Mouse (Mus musculus) heart, postnatal 0 days (tissue): ENCODE measurements around the gene Ascl3. TPM values are rescaled to one million over a fixed set of nuclear protein-coding genes. Genes with fewer than 3 reads are reported as not detected.
A peak's percentile ranks its signal among the peaks of the same experiment; 100 is the strongest.

Experiments used
- ATAC-seq: fragments of 200-750 bp; cut with Nextera tagmentation; 2 replicates; pipeline ENCODE4 v1.8.0; 2017; ENCODE audit warnings: low read depth, moderate number of reproducible peaks, moderate library complexity; ENCODE audit not compliant: insufficient read depth
- DNase-seq: peaks from one replicate; pipeline ENCODE4 v3.0.0-alpha.2; 2016; ENCODE audit warnings: low spot score
- H3K27ac ChIP-seq: fragments of 300-500 bp; sonication (generic); 2 replicates; pipeline ENCODE4 v1.5.1; 2014; ENCODE audit warnings: low read depth, mild to moderate bottlenecking
- H3K27me3 ChIP-seq: fragments of 300-500 bp; sonication (generic); 2 replicates; pipeline ENCODE4 v1.6.1; 2014; ENCODE audit warnings: low read length, mixed read lengths; ENCODE audit not compliant: control insufficient read depth, insufficient read depth
- H3K36me3 ChIP-seq: fragments of 300-500 bp; sonication (generic); replicated peaks from 2 replicates; pipeline ENCODE4 v1.6.1; 2014; ENCODE audit warnings: low read length, mixed read lengths; ENCODE audit not compliant: control insufficient read depth, insufficient read depth
- H3K4me1 ChIP-seq: fragments of 300-500 bp; sonication (generic); 2 replicates; pipeline ENCODE4 v1.6.1; 2014; ENCODE audit warnings: antibody characterized with exemption; ENCODE audit not compliant: control insufficient read depth, insufficient read depth
- H3K4me2 ChIP-seq: fragments of 300-500 bp; sonication (generic); 2 replicates; pipeline ENCODE4 v1.6.1; 2014; ENCODE audit warnings: low read depth, mild to moderate bottlenecking, low read length, moderate library complexity
- H3K4me3 ChIP-seq: fragments of 300-500 bp; sonication (generic); 2 replicates; pipeline ENCODE4 v1.5.1; 2014; ENCODE audit warnings: low read depth, low read length
- H3K9ac ChIP-seq: fragments of 300-500 bp; sonication (generic); replicated peaks from 2 replicates; pipeline ENCODE4 v1.6.1; 2014; ENCODE audit warnings: low read depth, low read length, mixed read lengths
- H3K9me3 ChIP-seq: fragments of 300-500 bp; sonication (generic); replicated peaks from 2 replicates; pipeline ENCODE4 v1.6.1; 2016; ENCODE audit warnings: low read length; ENCODE audit not compliant: control insufficient read depth
- CTCF ChIP-seq: IDR thresholded peaks from 2 replicates; pipeline ENCODE4 v1.5.1; 2016; ENCODE audit warnings: antibody characterized with exemption, control low read depth, low read depth
- EP300 ChIP-seq: IDR thresholded peaks from 2 replicates; pipeline ENCODE4 v1.6.1; 2016; ENCODE audit warnings: antibody characterized with exemption, low read depth
- WGBS: fragments of 180-500 bp; shearing (Covaris S2); extraction: QIAGEN DNeasy Blood & Tissue Kit; methylation state at CpG from one replicate; pipeline ENCODE4 v1.1.7; 2014; 5-methylcytosine and 5-hydroxymethylcytosine counted together
- polyA plus RNA-seq: library from polyadenylated mRNA; unstranded; fragments of >200 nt; fragmentation: Nextera tagmentation; extraction: Ambion mirVana; gene quantifications from 2 replicates; pipeline ENCODE4 v1.2.1, GENCODE M21; 2015
- total RNA-seq: library from RNA; depleted of rRNA; stranded (reverse); fragments of >200 nt; gene quantifications from 2 replicates; pipeline ENCODE4 v1.2.3, GENCODE M21; 2014; ENCODE audit warnings: low replicate concordance

Gene Ascl3
- total and polyA plus RNA-seq, 2 experiments from 2014 or later: not detected

- Histone ChIP-seq H3K9me3 (no peaks in the 10 kb centered on the region), H3K36me3 (no peaks in the 10 kb centered on the region), H3K9ac (no peak overlapping the region), H3K4me1 (no peaks in the 10 kb centered on the region), H3K27ac (no peak overlapping the region), H3K27me3 (no peaks in the 10 kb centered on the region), H3K4me3 (no peak overlapping the region), H3K4me2 (no peak overlapping the region)
- TF ChIP-seq EP300 (no peak), CTCF (no peak)
- 68% methylated on average over 2 of the region's 2 CpGs for WGBS
- DNase-seq: no peak
- ATAC-seq: no peak
Measured at GRCm38 (mm10) chr7:109764009-109764408, 32.5 kb upstream of the Ascl3 start.

GRCm38 (mm10) chr7:109756291-109756690 is 24.8 kb upstream of the Ascl3 start:
- Histone ChIP-seq H3K36me3 (no peaks in the 10 kb centered on the region), H3K27ac (no peak overlapping the region), H3K4me1 (peaks cover 12% of the 10 kb centered on the region), H3K4me2 (no peak overlapping the region), H3K9ac (no peak overlapping the region), H3K4me3 (no peak overlapping the region), H3K27me3 (no peaks in the 10 kb centered on the region), H3K9me3 (no peaks in the 10 kb centered on the region)
- WGBS: 84% methylated on average over 3 of the region's 3 CpGs
- TF ChIP-seq CTCF (no peak), EP300 (no peak)
- DNase-seq: no peak
- no peak for ATAC-seq

GRCm38 (mm10) chr7:109754034-109754433 is 22.5 kb upstream of the Ascl3 start:
- Histone ChIP-seq H3K36me3 (no peaks in the 10 kb centered on the region), H3K27ac (no peak overlapping the region), H3K4me3 (no peak overlapping the region), H3K9me3 (no peaks in the 10 kb centered on the region), H3K4me1 (peaks cover 12% of the 10 kb centered on the region), H3K4me2 (no peak overlapping the region), H3K9ac (no peak overlapping the region), H3K27me3 (no peaks in the 10 kb centered on the region)
- TF ChIP-seq EP300 (no peak), CTCF (no peak)
- ATAC-seq (no peak), DNase-seq (no peak)
- 89% methylated on average over 8 of the region's 8 CpGs for WGBS

- no peaks in the 10 kb centered on the region for H3K9me3 ChIP-seq
- DNase-seq (peak; percentile 80), ATAC-seq (peak; percentile 92)
- H3K27me3 ChIP-seq: no peaks in the 10 kb centered on the region
- peak within 1 kb of the TSS; percentile 82 for H3K27ac ChIP-seq
- peaks cover 5% of the 10 kb centered on the region; the same call in 1 of the 2 replicates for H3K36me3 ChIP-seq
- H3K4me3 ChIP-seq: peak within 1 kb of the TSS; percentile 78
- TF ChIP-seq CTCF: no peak
- TF ChIP-seq EP300: no peak
- WGBS: under 1% methylated on average over 62 of the region's 74 CpGs
- H3K4me2 ChIP-seq: peak within 1 kb of the TSS; percentile 73
- peak within 1 kb of the TSS; percentile 93 for H3K9ac ChIP-seq
- H3K4me1 ChIP-seq: peaks cover 12% of the 10 kb centered on the region
Measured at GRCm38 (mm10) chr7:109752008-109752925, 20.7 kb upstream of the Ascl3 start, which contains the start of gene Tmem9b. Gene Tmem9b, minus strand, starts transcription at chr7:109752875.

- peaks cover 13% of the 10 kb centered on the region for H3K36me3 ChIP-seq
- WGBS: 3% methylated on average over 13 of the region's 13 CpGs
- DNase-seq (no peak), ATAC-seq (no peak; the same call in 1 of the 2 replicates)
- TF ChIP-seq CTCF (no peak), EP300 (no peak)
- peak overlapping the region; percentile 82 for H3K27ac ChIP-seq
- H3K9me3 ChIP-seq: no peaks in the 10 kb centered on the region
- H3K4me1 ChIP-seq: peaks cover 12% of the 10 kb centered on the region
- peak overlapping the region; percentile 78 for H3K4me3 ChIP-seq
- H3K4me2 ChIP-seq: peak overlapping the region; percentile 73
- no peaks in the 10 kb centered on the region for H3K27me3 ChIP-seq
- H3K9ac ChIP-seq: peak overlapping the region; percentile 93
Measured at GRCm38 (mm10) chr7:109751427-109752007, 20.0 kb upstream of the Ascl3 start.
